Mouse (Mus musculus) stomach, embryonic 15.5 days (tissue): ENCODE measurements around the gene Ppp1cc. TPM values are rescaled to one million over a fixed set of nuclear protein-coding genes. Genes with fewer than 3 reads are reported as not detected.

Source experiments
- polyA plus RNA-seq: library from polyadenylated mRNA; unstranded; fragments of >200 nt; fragmentation: Nextera tagmentation; extraction: Ambion mirVana; gene quantifications from 2 replicates; pipeline ENCODE4 v1.2.1, GENCODE M21; 2015

Ppp1cc gene
- polyA plus RNA-seq, 1 experiment from 2014 or later: 224 TPM

Other genes with a start within 250 kb of the Ppp1cc start
- 5.8 and 6.2 TPM in 2 replicates for gene Cux2, start 108.2 kb upstream of the Ppp1cc start, polyA plus RNA-seq
- gene Myl2, start 57.3 kb upstream of the Ppp1cc start, polyA plus RNA-seq: 4.6 and 12.9 TPM in 2 replicates
- 0.17 TPM in 1 of 2 replicates, not detected in the other for gene Ccdc63, start 17.5 kb upstream of the Ppp1cc start, polyA plus RNA-seq
- gene Hvcn1, start 48.5 kb downstream of the Ppp1cc start, polyA plus RNA-seq: 6.1 and 6.2 TPM in 2 replicates
- gene Tctn1, start 106.2 kb downstream of the Ppp1cc start, polyA plus RNA-seq: 4.8 and 5.0 TPM in 2 replicates
- 10.5 and 10.6 TPM in 2 replicates for gene Pptc7, start 126.1 kb downstream of the Ppp1cc start, polyA plus RNA-seq
- gene Rad9b, start 196.0 kb downstream of the Ppp1cc start, polyA plus RNA-seq: 11.4 and 13.8 TPM in 2 replicates
- 218 and 229 TPM in 2 replicates for gene Vps29, start 196.1 kb downstream of the Ppp1cc start, polyA plus RNA-seq
- gene Gpn3, start 213.6 kb downstream of the Ppp1cc start, polyA plus RNA-seq: 63.2 and 69.5 TPM in 2 replicates
- gene Fam216a, start 214.1 kb downstream of the Ppp1cc start, polyA plus RNA-seq: 54.7 and 59.1 TPM in 2 replicates
- 142 and 148 TPM in 2 replicates for gene Arpc3, start 233.6 kb downstream of the Ppp1cc start, polyA plus RNA-seq